Mouse (Mus musculus): ENCODE measurements around the gene Hoxb7. TPM values are rescaled to one million over a fixed set of nuclear protein-coding genes. Genes with fewer than 3 reads are reported as not detected.
A peak's percentile ranks its signal among the peaks of the same experiment; 100 is the strongest.

The Hoxb7 gene
- polyA plus RNA-seq, 1 experiment from 2014 or later, result 1.8 TPM

- Histone ChIP-seq H3K36me3 (no peaks in the 10 kb centered on the region), H3K27me3 (peaks cover 97% of the 10 kb centered on the region), H3K4me1 (replicated peaks) (peaks cover 23% of the 10 kb centered on the region), H3K4me3 (replicated peaks) (no peak overlapping the region), H3K27ac (no peak overlapping the region), H3K9me3 (no peaks in the 10 kb centered on the region), H3K9ac (replicated peaks) (no peak overlapping the region), H3K4me2 (no peak overlapping the region)
- no peak for ATAC-seq (ENCODE audit: insufficient number of reproducible peaks, insufficient read depth, low FRiP score, low TSS enrichment, low read depth)
- WGBS, result 8% methylated on average over 5 of the region's 5 CpGs
Measured at GRCm38 (mm10) chr11:96321846-96322245, 35.4 kb downstream of the Hoxb7 start.

- Histone ChIP-seq H3K27me3 (peaks cover 99% of the 10 kb centered on the region), H3K9ac (replicated peaks) (no peak overlapping the region), H3K9me3 (no peaks in the 10 kb centered on the region), H3K4me2 (no peak overlapping the region), H3K36me3 (no peaks in the 10 kb centered on the region), H3K4me1 (replicated peaks) (peaks cover 23% of the 10 kb centered on the region), H3K4me3 (replicated peaks) (no peak overlapping the region), H3K27ac (no peak overlapping the region)
- 14% methylated on average over 6 of the region's 6 CpGs for WGBS
- ATAC-seq (ENCODE audit: insufficient number of reproducible peaks, insufficient read depth, low FRiP score, low TSS enrichment, low read depth), result no peak
Measured at GRCm38 (mm10) chr11:96322738-96323137, 36.3 kb downstream of the Hoxb7 start.

GRCm38 (mm10) chr11:96323154-96323553 lies 36.7 kb downstream of the Hoxb7 start, which contains the start of gene Hoxb3:
Gene Hoxb3 (plus strand): TSS chr11:96323326.
- no peaks in the 10 kb centered on the region for H3K9me3 ChIP-seq
- H3K27me3 ChIP-seq, result peaks cover 99% of the 10 kb centered on the region
- H3K9ac ChIP-seq (replicated peaks), result no peak within 1 kb of the TSS
- H3K27ac ChIP-seq, result no peak within 1 kb of the TSS
- no peak within 1 kb of the TSS for H3K4me3 ChIP-seq (replicated peaks)
- H3K4me2 ChIP-seq, result no peak within 1 kb of the TSS
- no peaks in the 10 kb centered on the region for H3K36me3 ChIP-seq
- no peak for ATAC-seq (ENCODE audit: insufficient number of reproducible peaks, insufficient read depth, low FRiP score, low TSS enrichment, low read depth)
- H3K4me1 ChIP-seq (replicated peaks), result peaks cover 23% of the 10 kb centered on the region
- WGBS, result 11% methylated on average over 10 of the region's 10 CpGs

GRCm38 (mm10) chr11:96324125-96324524 lies 37.7 kb downstream of the Hoxb7 start:
- 4% methylated on average over 5 of the region's 5 CpGs for WGBS
- peaks cover 16% of the 10 kb centered on the region for H3K4me1 ChIP-seq (replicated peaks)

GRCm38 (mm10) chr11:96324965-96325364 lies 38.5 kb downstream of the Hoxb7 start:
- Histone ChIP-seq H3K4me1 (replicated peaks) (peaks cover 8% of the 10 kb centered on the region), H3K27me3 (peaks cover 99% of the 10 kb centered on the region), H3K4me3 (replicated peaks) (no peak overlapping the region), H3K4me2 (no peak overlapping the region), H3K27ac (no peak overlapping the region), H3K9ac (replicated peaks) (no peak overlapping the region), H3K36me3 (no peaks in the 10 kb centered on the region), H3K9me3 (no peaks in the 10 kb centered on the region)
- ATAC-seq (ENCODE audit: insufficient number of reproducible peaks, insufficient read depth, low FRiP score, low TSS enrichment, low read depth), result no peak
- WGBS, result 14% methylated on average over 8 of the region's 8 CpGs

More at GRCm38 (mm10) chr11:96324125-96324524, 37.7 kb downstream of the Hoxb7 start:
- Histone ChIP-seq H3K4me2 (no peak overlapping the region), H3K9ac (replicated peaks) (no peak overlapping the region), H3K27ac (no peak overlapping the region), H3K27me3 (peaks cover 99% of the 10 kb centered on the region), H3K9me3 (no peaks in the 10 kb centered on the region), H3K36me3 (no peaks in the 10 kb centered on the region), H3K4me3 (replicated peaks) (no peak overlapping the region)
- no peak for ATAC-seq (ENCODE audit: insufficient number of reproducible peaks, insufficient read depth, low FRiP score, low TSS enrichment, low read depth)

GRCm38 (mm10) chr11:96325747-96326212 lies 39.4 kb downstream of the Hoxb7 start:
- 4% methylated on average over 22 of the region's 22 CpGs for WGBS

GRCm38 (mm10) chr11:96326705-96327104 lies 40.3 kb downstream of the Hoxb7 start:
- H3K9ac ChIP-seq (replicated peaks), result no peak overlapping the region
- no peak overlapping the region for H3K4me3 ChIP-seq (replicated peaks)
- H3K4me1 ChIP-seq (replicated peaks), result peaks cover 4% of the 10 kb centered on the region
- H3K27me3 ChIP-seq, result peaks cover 100% of the 10 kb centered on the region
- no peak for ATAC-seq (ENCODE audit: insufficient number of reproducible peaks, insufficient read depth, low FRiP score, low TSS enrichment, low read depth)
- 0 out of 2 replicates have a peak overlapping the region, but pooled peaks have one; percentile 16 for H3K4me2 ChIP-seq
- WGBS, result 2% methylated on average over 12 of the region's 12 CpGs
- H3K27ac ChIP-seq, result no peak overlapping the region
- no peaks in the 10 kb centered on the region for H3K36me3 ChIP-seq
- H3K9me3 ChIP-seq, result no peaks in the 10 kb centered on the region

More at GRCm38 (mm10) chr11:96325747-96326212, 39.4 kb downstream of the Hoxb7 start:
- no peaks in the 10 kb centered on the region for H3K9me3 ChIP-seq
- peaks cover 4% of the 10 kb centered on the region for H3K4me1 ChIP-seq (replicated peaks)
- no peak overlapping the region for H3K9ac ChIP-seq (replicated peaks)
- H3K36me3 ChIP-seq, result no peaks in the 10 kb centered on the region
- 0 out of 2 replicates have a peak overlapping the region, but pooled peaks have one; percentile 35 for H3K27ac ChIP-seq
- no peak for ATAC-seq (ENCODE audit: insufficient number of reproducible peaks, insufficient read depth, low FRiP score, low TSS enrichment, low read depth)
- peaks cover 100% of the 10 kb centered on the region for H3K27me3 ChIP-seq
- H3K4me3 ChIP-seq (replicated peaks), result no peak overlapping the region
- peak overlapping the region; percentile 16; the same call in 1 of the 2 replicates for H3K4me2 ChIP-seq

- no peak overlapping the region for H3K4me3 ChIP-seq (replicated peaks)
- no peak for ATAC-seq (ENCODE audit: insufficient number of reproducible peaks, insufficient read depth, low FRiP score, low TSS enrichment, low read depth)
- H3K4me2 ChIP-seq, result no peak overlapping the region
- H3K4me1 ChIP-seq (replicated peaks), result peaks cover 6% of the 10 kb centered on the region
- 14% methylated on average over 7 of the region's 7 CpGs for WGBS
- no peak overlapping the region for H3K27ac ChIP-seq
- H3K36me3 ChIP-seq, result no peaks in the 10 kb centered on the region
- no peaks in the 10 kb centered on the region for H3K9me3 ChIP-seq
- peaks cover 100% of the 10 kb centered on the region for H3K27me3 ChIP-seq
- H3K9ac ChIP-seq (replicated peaks), result no peak overlapping the region
Measured at GRCm38 (mm10) chr11:96327122-96327521, 40.7 kb downstream of the Hoxb7 start.

- H3K27me3 ChIP-seq, result peaks cover 100% of the 10 kb centered on the region
- 15% methylated on average over 5 of the region's 5 CpGs for WGBS
- ATAC-seq (ENCODE audit: insufficient number of reproducible peaks, insufficient read depth, low FRiP score, low TSS enrichment, low read depth), result 0 out of 2 replicates have a peak, but pooled peaks have one; percentile 37
- peaks cover 12% of the 10 kb centered on the region for H3K4me1 ChIP-seq (replicated peaks)
- H3K4me2 ChIP-seq, result no peak overlapping the region
- no peak overlapping the region for H3K9ac ChIP-seq (replicated peaks)
- H3K27ac ChIP-seq, result no peak overlapping the region
- H3K4me3 ChIP-seq (replicated peaks), result no peak overlapping the region
- no peaks in the 10 kb centered on the region for H3K9me3 ChIP-seq
- no peaks in the 10 kb centered on the region for H3K36me3 ChIP-seq
Measured at GRCm38 (mm10) chr11:96327750-96328149, 41.3 kb downstream of the Hoxb7 start.

GRCm38 (mm10) chr11:96328605-96329004 lies 42.2 kb downstream of the Hoxb7 start:
- 14% methylated on average over 8 of the region's 8 CpGs for WGBS
- no peak for ATAC-seq (ENCODE audit: insufficient number of reproducible peaks, insufficient read depth, low FRiP score, low TSS enrichment, low read depth)
- Histone ChIP-seq H3K4me2 (no peak overlapping the region), H3K27me3 (peaks cover 100% of the 10 kb centered on the region), H3K36me3 (no peaks in the 10 kb centered on the region), H3K4me1 (replicated peaks) (peaks cover 16% of the 10 kb centered on the region), H3K4me3 (replicated peaks) (no peak overlapping the region), H3K27ac (no peak overlapping the region), H3K9me3 (no peaks in the 10 kb centered on the region), H3K9ac (replicated peaks) (no peak overlapping the region)

- no peak for ATAC-seq (ENCODE audit: insufficient number of reproducible peaks, insufficient read depth, low FRiP score, low TSS enrichment, low read depth)
Measured at GRCm38 (mm10) chr11:96332105-96332504, 45.7 kb downstream of the Hoxb7 start.

GRCm38 (mm10) chr11:96332618-96333032 lies 46.2 kb downstream of the Hoxb7 start:
- Histone ChIP-seq H3K4me2 (peak overlapping the region; percentile 54), H3K9me3 (no peaks in the 10 kb centered on the region), H3K9ac (replicated peaks) (peak overlapping the region; percentile 52), H3K36me3 (no peaks in the 10 kb centered on the region), H3K4me1 (replicated peaks) (peaks cover 12% of the 10 kb centered on the region), H3K27me3 (peaks cover 100% of the 10 kb centered on the region), H3K4me3 (replicated peaks) (peak overlapping the region; percentile 38), H3K27ac (peak overlapping the region; percentile 69; the same call in 1 of the 2 replicates)
- ATAC-seq (ENCODE audit: insufficient number of reproducible peaks, insufficient read depth, low FRiP score, low TSS enrichment, low read depth), result no peak
- under 1% methylated on average over 35 of the region's 35 CpGs for WGBS

More at GRCm38 (mm10) chr11:96332105-96332504, 45.7 kb downstream of the Hoxb7 start:
- peaks cover 12% of the 10 kb centered on the region for H3K4me1 ChIP-seq (replicated peaks)
- H3K27ac ChIP-seq, result no peak overlapping the region
- peak overlapping the region; percentile 54 for H3K4me2 ChIP-seq
- H3K4me3 ChIP-seq (replicated peaks), result peak overlapping the region; percentile 38; the same call in 1 of the 2 replicates
- no peaks in the 10 kb centered on the region for H3K9me3 ChIP-seq
- no peak overlapping the region for H3K9ac ChIP-seq (replicated peaks)
- peaks cover 100% of the 10 kb centered on the region for H3K27me3 ChIP-seq
- under 1% methylated on average over 8 of the region's 8 CpGs for WGBS
- no peaks in the 10 kb centered on the region for H3K36me3 ChIP-seq
